Mouse (Mus musculus): ENCODE data around the gene Ly6g5b.

- TF ChIP-seq CTCF (IDR thresholded peaks at IDR 0.05; ENCODE audit: insufficient read depth, low read depth, low read length) (no peak), POLR2A (IDR thresholded peaks at IDR 0.05; ENCODE audit: insufficient read depth, low read depth, low read length) (no peak)
Observed at GRCm38 (mm10) chr17:35146139-35146538, 30.9 kb upstream of the Ly6g5b start.

All from olfactory bulb, adult 2 months (tissue).